Mouse (Mus musculus): ENCODE results near the gene Lhpp. TPM values are rescaled to one million over a fixed set of nuclear protein-coding genes. Genes with fewer than 3 reads are reported as not detected.

The Lhpp gene
- polyA plus RNA-seq (2012), result 2.4 and 4.2 TPM in 2 replicates

DNA sequence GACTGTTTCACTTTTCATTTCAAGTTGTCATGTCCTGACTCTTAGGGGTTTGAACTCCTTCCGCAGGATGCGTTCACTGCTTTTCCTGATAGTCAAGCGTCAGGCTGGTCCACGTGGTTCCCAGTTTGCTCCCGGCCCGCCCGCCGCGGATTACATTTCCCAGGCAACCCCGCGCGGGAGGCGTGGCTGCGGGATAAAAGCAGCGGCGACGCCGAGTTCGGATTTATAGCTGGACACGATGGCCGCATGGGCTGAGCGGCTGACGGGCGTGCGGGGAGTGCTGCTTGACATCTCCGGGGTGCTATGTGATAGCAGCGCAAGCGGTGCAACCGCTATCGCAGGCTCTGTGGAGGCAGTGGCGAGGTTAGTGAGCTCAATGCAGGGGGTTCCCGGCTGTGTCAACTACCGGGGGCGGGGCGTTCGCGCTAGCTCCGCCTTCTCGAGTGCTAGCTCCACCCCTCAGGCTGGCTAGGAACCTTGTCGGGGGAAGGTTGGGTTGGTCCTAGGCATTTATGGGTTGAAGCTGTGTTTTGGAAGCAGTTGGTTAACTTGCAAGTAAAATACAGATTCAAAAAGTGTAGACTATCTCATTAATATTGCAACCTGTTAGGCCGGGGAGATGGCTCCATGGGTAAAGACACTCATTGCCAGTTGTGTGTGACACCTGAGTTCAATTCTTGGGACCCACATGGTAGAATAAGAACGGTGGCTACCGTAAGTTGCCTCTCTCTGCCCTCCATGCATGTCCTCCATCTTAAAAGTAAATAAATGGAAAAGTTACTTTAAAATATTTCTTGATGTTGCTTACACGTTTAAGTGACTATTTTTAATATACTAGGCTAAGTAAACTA is at the start of gene Lhpp:
Gene Lhpp, plus strand, starts transcription at position 171 of the 851 bp plus-strand sequence.
- no peak for TF ChIP-seq GATA1 (IDR thresholded peaks at IDR 0.05; ENCODE audit: low read length)

- no peak for TF ChIP-seq GATA1 (IDR thresholded peaks at IDR 0.05; ENCODE audit: low read length)
Measured at GRCm38 (mm10) chr7:132565831-132566230, 44.6 kb upstream of the Lhpp start.

DNA sequence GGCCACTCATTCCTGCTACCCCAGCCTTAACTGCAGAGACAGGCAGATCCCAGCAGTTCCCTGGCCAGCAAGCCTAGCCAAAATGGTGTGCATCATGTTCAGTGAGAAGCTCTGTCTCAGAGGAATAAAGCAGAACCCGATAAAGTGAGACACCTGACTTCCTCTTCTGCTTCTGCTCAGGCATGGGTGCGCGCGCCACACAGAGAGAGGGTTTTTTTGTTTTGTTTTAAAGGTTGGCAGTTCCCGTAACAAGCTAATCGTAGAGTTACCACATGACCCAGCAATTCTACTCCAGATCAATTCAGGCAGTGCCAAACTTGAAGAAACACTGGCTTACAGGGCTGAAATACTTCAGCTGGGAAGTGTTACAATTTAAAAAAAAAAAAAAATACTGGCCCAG is 41.6 kb upstream of the Lhpp start:
- TF ChIP-seq GATA1 (IDR thresholded peaks at IDR 0.05; ENCODE audit: low read length), result no peak

DNA sequence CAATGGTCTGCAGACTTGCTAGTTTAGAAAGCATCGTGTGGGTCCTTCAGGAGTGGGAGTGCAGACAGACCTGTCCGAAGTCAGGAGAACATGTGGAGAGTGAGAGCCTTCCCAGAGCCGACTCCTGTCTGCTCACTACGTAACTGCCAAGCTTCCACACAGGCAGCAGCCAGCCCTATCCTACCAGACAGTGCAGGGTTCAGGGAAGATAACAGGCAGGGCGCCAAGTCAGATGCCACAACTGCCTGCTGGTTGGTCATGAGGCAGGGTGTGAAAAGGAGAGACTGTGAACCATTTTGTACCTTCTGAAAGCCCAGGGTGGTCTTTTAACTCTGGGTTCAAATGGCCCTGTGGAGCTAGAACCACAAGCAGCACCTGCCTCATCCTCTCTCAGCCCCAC is 40.4 kb upstream of the Lhpp start:
- TF ChIP-seq GATA1 (IDR thresholded peaks at IDR 0.05; ENCODE audit: low read length), result no peak

GRCm38 (mm10) chr7:132571481-132571880 is 39.0 kb upstream of the Lhpp start:
- TF ChIP-seq GATA1 (IDR thresholded peaks at IDR 0.05; ENCODE audit: low read length), result no peak

- TF ChIP-seq GATA1 (IDR thresholded peaks at IDR 0.05; ENCODE audit: low read length), result no peak
Measured at GRCm38 (mm10) chr7:132572738-132573137, 37.7 kb upstream of the Lhpp start.

GRCm38 (mm10) chr7:132573205-132573604 is 37.2 kb upstream of the Lhpp start:
- TF ChIP-seq GATA1 (IDR thresholded peaks at IDR 0.05; ENCODE audit: low read length), result no peak

GRCm38 (mm10) chr7:132574646-132575045 is 35.8 kb upstream of the Lhpp start:
- no peak for TF ChIP-seq GATA1 (IDR thresholded peaks at IDR 0.05; ENCODE audit: low read length)

DNA sequence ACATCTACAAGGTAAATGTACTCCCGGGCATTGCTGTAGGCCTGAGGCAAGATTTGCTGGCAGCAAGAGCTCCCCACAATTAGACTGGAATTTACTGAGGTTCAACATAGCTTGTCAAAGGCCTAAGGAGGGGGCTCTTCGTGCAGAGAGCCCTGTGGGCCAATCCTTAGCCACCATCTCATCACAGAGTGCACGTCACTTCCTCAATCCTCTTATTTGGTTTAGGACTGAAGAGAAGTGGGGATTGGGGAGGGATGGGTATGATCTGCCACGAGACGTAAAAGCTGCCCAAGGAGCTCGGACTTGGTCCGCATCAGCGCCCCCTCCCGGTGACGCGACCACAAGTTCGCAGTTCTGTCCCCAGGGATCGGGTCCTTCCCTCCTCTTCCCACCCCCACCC is 34.8 kb upstream of the Lhpp start:
- TF ChIP-seq GATA1 (IDR thresholded peaks at IDR 0.05; ENCODE audit: low read length), result no peak

DNA sequence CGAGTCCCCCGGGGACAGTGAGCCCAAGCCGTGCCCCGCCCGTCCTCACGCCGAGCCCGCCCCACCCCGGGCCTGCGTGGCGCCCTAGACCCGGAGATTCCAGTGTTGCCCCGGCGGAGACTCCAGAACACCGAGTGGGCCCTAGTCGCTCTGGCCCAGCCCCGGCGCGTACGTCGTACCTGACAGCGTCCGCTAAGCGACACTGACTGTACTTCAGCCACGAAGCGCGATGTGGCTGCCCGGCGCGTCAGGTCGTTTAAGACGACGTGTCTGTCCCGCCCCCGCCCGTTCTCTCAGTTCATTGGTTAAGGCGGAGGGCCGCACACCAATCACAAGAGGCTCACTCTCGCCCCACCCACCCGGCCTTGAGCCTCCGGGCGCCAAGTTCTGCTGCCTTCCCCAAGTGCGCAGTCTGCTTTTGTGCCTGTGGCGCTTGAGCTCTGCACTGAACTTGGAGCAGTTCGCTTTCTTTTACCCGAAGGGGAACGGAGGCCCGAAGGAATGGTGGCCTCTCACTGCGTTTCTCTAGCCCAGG is 34.3 kb upstream of the Lhpp start, which contains the start of gene Oat:
Gene Oat, minus strand, starts transcription at position 283 of the 535 bp plus-strand sequence.
- no peak for TF ChIP-seq GATA1 (IDR thresholded peaks at IDR 0.05; ENCODE audit: low read length)

DNA sequence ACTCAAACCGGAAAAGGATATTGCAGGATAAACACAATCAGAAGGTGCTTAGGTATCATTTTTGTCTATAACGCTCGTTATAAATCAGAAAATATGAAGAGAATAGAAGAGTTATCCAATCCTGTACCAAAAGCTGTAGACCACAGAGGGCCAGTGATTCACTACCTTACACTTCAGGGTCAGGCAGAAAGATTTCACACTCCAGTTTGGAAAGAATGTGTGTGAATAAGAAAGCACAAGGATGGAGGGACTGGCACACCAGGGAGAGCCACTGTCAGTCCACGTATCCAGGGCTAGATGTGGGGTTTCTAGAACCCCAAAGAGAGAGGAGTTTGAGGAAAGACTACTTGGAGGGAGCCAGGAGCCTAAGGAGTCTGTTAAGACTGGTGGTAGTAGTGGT is 33.5 kb upstream of the Lhpp start:
- TF ChIP-seq GATA1 (IDR thresholded peaks at IDR 0.05; ENCODE audit: low read length), result no peak

DNA sequence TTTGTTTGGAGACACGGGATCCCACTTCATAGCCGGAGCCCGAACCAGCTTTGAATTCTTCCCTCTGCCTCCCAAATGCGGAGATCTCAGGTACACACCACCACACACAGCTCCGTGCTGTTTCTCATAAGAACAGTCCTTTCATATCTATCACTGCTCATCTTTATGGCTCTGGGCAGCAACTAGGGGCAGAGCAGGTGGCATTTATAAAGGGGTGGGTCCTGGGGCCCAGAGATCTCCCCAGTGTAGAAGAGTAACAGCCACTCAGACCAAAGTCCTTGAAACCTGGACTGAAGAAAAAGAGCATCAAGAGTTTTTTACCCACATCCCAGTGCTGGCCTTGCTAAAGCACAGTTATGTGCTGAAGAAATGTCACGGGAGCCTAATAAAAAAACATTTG is 29.9 kb upstream of the Lhpp start:
- no peak for TF ChIP-seq GATA1 (IDR thresholded peaks at IDR 0.05; ENCODE audit: low read length)

- TF ChIP-seq GATA1 (IDR thresholded peaks at IDR 0.05; ENCODE audit: low read length), result no peak
Measured at GRCm38 (mm10) chr7:132581441-132581840, 29.0 kb upstream of the Lhpp start.

- TF ChIP-seq GATA1 (IDR thresholded peaks at IDR 0.05; ENCODE audit: low read length), result no peak
Measured at GRCm38 (mm10) chr7:132585695-132586491, 24.5 kb upstream of the Lhpp start.

DNA sequence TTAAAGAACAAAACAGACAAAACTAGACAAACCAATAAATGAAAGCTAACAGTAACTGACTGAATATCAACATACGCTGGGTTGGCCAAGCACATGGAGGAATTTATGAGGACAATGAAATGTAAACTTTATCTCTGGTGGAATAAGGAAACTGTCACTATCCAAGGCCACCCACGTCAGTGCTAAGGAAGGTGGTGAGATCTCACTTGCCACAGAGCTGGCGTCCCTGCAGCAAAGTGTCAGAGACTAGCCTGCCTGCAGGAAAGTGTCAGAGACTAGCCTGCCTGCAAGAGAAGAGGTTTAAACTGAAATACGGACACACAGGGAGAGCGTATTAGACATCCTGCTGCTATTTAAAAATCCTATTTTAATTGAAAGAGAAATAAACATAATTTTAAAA is 23.3 kb upstream of the Lhpp start:
- TF ChIP-seq GATA1 (IDR thresholded peaks at IDR 0.05; ENCODE audit: low read length), result no peak

GRCm38 (mm10) chr7:132589610-132590009 is 20.8 kb upstream of the Lhpp start:
- TF ChIP-seq GATA1 (IDR thresholded peaks at IDR 0.05; ENCODE audit: low read length), result no peak

All from G1E-ER4 (cell line).